Mouse (Mus musculus) stomach, embryonic 16.5 days (tissue): ENCODE data around the gene Rsl1d1. TPM values are rescaled to one million over a fixed set of nuclear protein-coding genes. Genes with fewer than 3 reads are reported as not detected.

ENCODE experiments used
- ATAC-seq: fragments of 200-750 bp; cut with Nextera tagmentation; 2 replicates; pipeline ENCODE4 v1.8.0; 2017; ENCODE audit warnings: moderate number of reproducible peaks, moderate TSS enrichment; ENCODE audit not compliant: insufficient read depth, low FRiP score
- H3K27ac ChIP-seq: fragments of 300-500 bp; sonication (generic); 2 replicates; pipeline ENCODE4 v1.5.1; 2014; ENCODE audit warnings: low read length
- H3K27me3 ChIP-seq: fragments of 300-500 bp; sonication (generic); 2 replicates; pipeline ENCODE4 v1.6.1; 2014; ENCODE audit warnings: low read length, control low read depth, mixed read lengths; ENCODE audit not compliant: control insufficient read depth, insufficient read depth
- H3K36me3 ChIP-seq: fragments of 300-500 bp; sonication (generic); 2 replicates; pipeline ENCODE4 v1.6.1; 2014; ENCODE audit warnings: low read length; ENCODE audit not compliant: control insufficient read depth, insufficient read depth
- H3K4me1 ChIP-seq: fragments of 300-500 bp; sonication (generic); 2 replicates; pipeline ENCODE4 v1.6.1; 2014; ENCODE audit warnings: low read length, control low read depth, mixed read lengths; ENCODE audit not compliant: control insufficient read depth, insufficient read depth
- H3K4me2 ChIP-seq: fragments of 300-500 bp; sonication (generic); 2 replicates; pipeline ENCODE4 v1.6.1; 2014; ENCODE audit warnings: low read depth, low read length, mixed read lengths
- H3K4me3 ChIP-seq: fragments of 300-500 bp; sonication (generic); replicated peaks from 2 replicates; pipeline ENCODE4 v1.5.1; 2014; ENCODE audit warnings: mild to moderate bottlenecking, low read length
- H3K9ac ChIP-seq: fragments of 300-500 bp; sonication (generic); 2 replicates; pipeline ENCODE4 v1.6.1; 2014; ENCODE audit warnings: low read length
- H3K9me3 ChIP-seq: fragments of 300-500 bp; sonication (generic); replicated peaks from 2 replicates; pipeline ENCODE4 v1.6.1; 2016; ENCODE audit warnings: low read length, control low read depth; ENCODE audit not compliant: control insufficient read depth
- WGBS: fragments of 180-500 bp; shearing (Covaris S2); extraction: QIAGEN DNeasy Blood & Tissue Kit; methylation state at CpG from one replicate; pipeline ENCODE4 v1.1.7; 2014; 5-methylcytosine and 5-hydroxymethylcytosine counted together
- polyA plus RNA-seq: library from polyadenylated mRNA; unstranded; fragments of >200 nt; fragmentation: Nextera tagmentation; extraction: Ambion mirVana; gene quantifications from 2 replicates; pipeline ENCODE4 v1.2.1, GENCODE M21; 2015

Gene Rsl1d1
- polyA plus RNA-seq, 1 experiment from 2014 or later = 154 TPM

GRCm38 (mm10) chr16:11198467-11198866 lies 4.7 kb downstream of the Rsl1d1 start:
- ATAC-seq = no peak
- no peak overlapping the region for H3K27ac ChIP-seq
- WGBS = 78% methylated on average over 2 of the region's 2 CpGs
- H3K4me2 ChIP-seq = no peak overlapping the region
- no peaks in the 10 kb centered on the region for H3K9me3 ChIP-seq
- H3K4me3 ChIP-seq = no peak overlapping the region
- no peak overlapping the region for H3K9ac ChIP-seq
- H3K4me1 ChIP-seq = no peaks in the 10 kb centered on the region
- H3K27me3 ChIP-seq = no peaks in the 10 kb centered on the region
- H3K36me3 ChIP-seq = peaks cover 22% of the 10 kb centered on the region

DNA sequence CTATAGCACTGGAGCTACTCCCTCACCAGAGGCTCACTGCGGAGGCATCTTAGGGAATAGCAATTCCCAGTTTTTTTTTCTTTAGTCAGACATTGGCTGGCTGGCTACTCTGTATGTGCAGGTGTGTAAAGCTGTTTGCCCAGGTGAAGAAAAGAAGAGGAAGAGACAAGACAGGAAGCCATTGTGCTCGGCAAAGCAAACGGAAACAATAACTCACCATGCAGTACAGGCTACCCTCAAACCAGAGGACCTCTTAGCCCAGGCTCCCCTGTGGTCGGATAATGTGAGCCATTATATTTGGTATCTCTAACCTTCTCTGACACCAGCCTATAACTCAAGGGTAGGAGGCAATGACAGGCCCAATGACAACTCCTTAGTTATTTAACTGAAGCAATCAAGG lies 6.1 kb downstream of the Rsl1d1 start:
- WGBS = 85% methylated on average over 4 of the region's 4 CpGs
- no peak for ATAC-seq
- Histone ChIP-seq H3K4me2 (no peak overlapping the region), H3K4me3 (no peak overlapping the region), H3K9me3 (no peaks in the 10 kb centered on the region), H3K27ac (no peak overlapping the region), H3K27me3 (no peaks in the 10 kb centered on the region), H3K4me1 (no peaks in the 10 kb centered on the region), H3K9ac (no peak overlapping the region), H3K36me3 (peaks cover 27% of the 10 kb centered on the region)

- Histone ChIP-seq H3K4me2 (no peak overlapping the region), H3K4me3 (no peak overlapping the region), H3K9ac (no peak overlapping the region), H3K9me3 (no peaks in the 10 kb centered on the region), H3K27me3 (no peaks in the 10 kb centered on the region), H3K36me3 (peaks cover 27% of the 10 kb centered on the region), H3K4me1 (no peaks in the 10 kb centered on the region), H3K27ac (no peak overlapping the region)
- no peak for ATAC-seq
- 94% methylated on average over 2 of the region's 2 CpGs for WGBS
Measured at GRCm38 (mm10) chr16:11193231-11193630, 9.9 kb downstream of the Rsl1d1 start.

DNA sequence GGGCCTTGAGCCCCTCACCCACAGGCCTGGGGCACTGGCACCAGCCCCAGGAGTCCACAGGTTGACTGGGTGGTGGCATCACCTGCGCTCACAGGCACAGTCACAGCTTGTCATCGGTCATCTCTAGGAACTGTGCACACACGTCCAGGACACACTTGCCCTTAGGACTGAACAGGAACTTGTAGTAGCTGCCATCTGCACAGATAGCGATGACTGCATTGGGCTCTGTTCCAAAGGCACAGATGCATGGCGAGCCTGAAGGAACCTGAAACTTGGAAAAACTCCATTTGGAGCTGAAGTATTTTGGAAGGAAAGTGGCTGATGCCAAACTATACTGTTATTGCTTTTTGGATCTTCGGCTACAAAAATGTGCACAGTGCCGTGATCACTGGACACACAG lies 13.0 kb downstream of the Rsl1d1 start:
- Histone ChIP-seq H3K4me2 (no peak overlapping the region), H3K9me3 (no peaks in the 10 kb centered on the region), H3K4me3 (no peak overlapping the region), H3K36me3 (peaks cover 14% of the 10 kb centered on the region), H3K27me3 (no peaks in the 10 kb centered on the region), H3K4me1 (no peaks in the 10 kb centered on the region), H3K9ac (no peak overlapping the region), H3K27ac (no peak overlapping the region)
- no peak for ATAC-seq
- whole genome bisulfite sequencing = 83% methylated on average over 7 of the region's 7 CpGs

DNA sequence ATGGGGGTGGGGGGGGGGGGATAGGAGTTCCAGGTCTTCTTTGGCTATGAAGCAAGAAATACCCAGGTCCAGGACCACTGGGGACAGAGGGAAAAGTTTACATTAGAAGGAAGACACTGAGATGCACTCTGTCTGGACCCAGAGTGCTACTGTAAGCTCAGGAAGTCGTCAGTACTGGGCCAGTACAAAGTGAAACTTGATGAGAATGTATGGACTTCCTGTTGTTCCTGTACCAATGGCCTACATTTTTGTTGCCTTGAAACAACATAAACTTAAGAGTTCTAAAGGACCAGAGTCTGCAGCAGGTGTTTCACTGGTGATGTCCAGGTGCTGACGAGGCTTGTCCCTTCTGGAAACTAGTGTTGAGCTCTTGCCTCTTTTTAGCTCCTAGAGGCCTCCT lies 25.7 kb downstream of the Rsl1d1 start:
- Histone ChIP-seq H3K9ac (no peak overlapping the region), H3K4me2 (no peak overlapping the region), H3K4me3 (no peak overlapping the region), H3K9me3 (peaks cover 3% of the 10 kb centered on the region; the same call in 1 of the 2 replicates), H3K27ac (no peak overlapping the region), H3K36me3 (no peaks in the 10 kb centered on the region), H3K4me1 (peaks cover 20% of the 10 kb centered on the region), H3K27me3 (no peaks in the 10 kb centered on the region)
- ATAC-seq = no peak
- WGBS = 61% methylated on average over 2 of the region's 2 CpGs

- H3K27me3 ChIP-seq = no peaks in the 10 kb centered on the region
- no peak for ATAC-seq
- H3K27ac ChIP-seq = peak overlapping the region; percentile 94
- no peaks in the 10 kb centered on the region for H3K36me3 ChIP-seq
- peak overlapping the region; percentile 96 for H3K4me3 ChIP-seq
- H3K4me1 ChIP-seq = peaks cover 20% of the 10 kb centered on the region
- H3K9ac ChIP-seq = peak overlapping the region; percentile 96
- H3K4me2 ChIP-seq = peak overlapping the region; percentile 86
- WGBS = 1% methylated on average over 4 of the region's 4 CpGs
- H3K9me3 ChIP-seq = peaks cover 3% of the 10 kb centered on the region; the same call in 1 of the 2 replicates
Measured at GRCm38 (mm10) chr16:11176884-11177244, 26.3 kb downstream of the Rsl1d1 start.

- ATAC-seq = peak; percentile 96
- Histone ChIP-seq H3K4me1 (peaks cover 20% of the 10 kb centered on the region), H3K4me2 (peak within 1 kb of the TSS; percentile 86), H3K9me3 (peaks cover 3% of the 10 kb centered on the region; the same call in 1 of the 2 replicates), H3K27ac (peak within 1 kb of the TSS; percentile 94), H3K27me3 (no peaks in the 10 kb centered on the region), H3K9ac (peak within 1 kb of the TSS; percentile 96), H3K4me3 (peak within 1 kb of the TSS; percentile 96), H3K36me3 (no peaks in the 10 kb centered on the region)
- under 1% methylated on average over 57 of the region's 57 CpGs for WGBS
Measured at GRCm38 (mm10) chr16:11176208-11176883, 26.8 kb downstream of the Rsl1d1 start, which contains the start of gene Zc3h7a. Zc3h7a (minus strand) TSS chr16:11176393.

DNA sequence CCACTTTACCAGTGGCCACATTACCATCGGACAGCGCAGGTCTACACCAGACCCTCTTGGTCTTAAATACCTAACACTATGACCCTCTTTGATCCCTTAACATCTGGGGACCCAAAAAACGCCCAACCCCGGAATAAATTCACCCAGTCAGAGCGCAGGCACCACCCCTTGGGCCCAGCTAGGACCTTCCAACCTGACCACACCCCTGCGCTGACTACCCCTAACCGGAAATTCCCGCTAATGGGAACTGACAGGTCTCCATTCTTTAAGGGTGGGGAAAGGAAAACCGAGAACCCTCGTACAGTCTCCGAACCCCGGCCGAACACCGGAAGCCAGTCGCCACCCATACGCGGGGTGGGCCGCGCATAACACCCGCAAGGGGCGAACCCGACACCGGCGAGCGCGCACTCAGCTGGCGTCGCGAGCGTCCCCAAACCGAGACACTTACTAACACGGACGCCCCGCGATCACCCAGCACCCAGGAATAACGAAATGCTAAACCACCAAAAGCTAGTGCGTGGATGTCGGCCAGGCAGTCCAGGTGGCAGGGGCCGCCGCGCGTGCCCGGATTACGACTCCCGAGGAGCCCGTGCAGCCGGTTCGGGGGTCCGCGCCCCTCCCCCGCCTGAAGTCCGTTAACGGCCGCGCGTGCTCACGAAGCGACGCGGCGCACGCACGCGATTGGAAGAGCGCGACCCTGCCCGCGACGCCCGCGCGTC lies 27.5 kb downstream of the Rsl1d1 start:
- under 1% methylated on average over 72 of the region's 72 CpGs for WGBS
- Histone ChIP-seq H3K4me2 (peak overlapping the region; percentile 86), H3K9me3 (peaks cover 3% of the 10 kb centered on the region; the same call in 1 of the 2 replicates), H3K27ac (peak overlapping the region; percentile 94), H3K27me3 (no peaks in the 10 kb centered on the region), H3K9ac (peak overlapping the region; percentile 96), H3K4me3 (peak overlapping the region; percentile 96), H3K4me1 (peaks cover 20% of the 10 kb centered on the region), H3K36me3 (no peaks in the 10 kb centered on the region)
- ATAC-seq = peak; percentile 76

GRCm38 (mm10) chr16:11175100-11175488 lies 28.0 kb downstream of the Rsl1d1 start:
- H3K27ac ChIP-seq = peak overlapping the region; percentile 94
- H3K4me2 ChIP-seq = peak overlapping the region; percentile 86
- no peak for ATAC-seq
- peak overlapping the region; percentile 96 for H3K9ac ChIP-seq
- H3K4me3 ChIP-seq = peak overlapping the region; percentile 96
- H3K9me3 ChIP-seq = peaks cover 3% of the 10 kb centered on the region; the same call in 1 of the 2 replicates
- H3K36me3 ChIP-seq = no peaks in the 10 kb centered on the region
- no peaks in the 10 kb centered on the region for H3K27me3 ChIP-seq
- peaks cover 20% of the 10 kb centered on the region for H3K4me1 ChIP-seq
- 7% methylated on average over 9 of the region's 9 CpGs for WGBS
